Mouse (Mus musculus) megakaryocyte, embryonic 14.5 days (primary cell): ENCODE measurements around the gene Cyct. TPM values are rescaled to one million over a fixed set of nuclear protein-coding genes. Genes with fewer than 3 reads are reported as not detected.

Source experiments
- H3K27me3 ChIP-seq: replicated peaks from 2 replicates; pipeline ENCODE3; 2012; ENCODE audit warnings: inconsistent platforms
- H3K36me3 ChIP-seq: replicated peaks from 2 replicates; pipeline ENCODE3; 2012; ENCODE audit warnings: low read length, inconsistent platforms, mixed read lengths
- H3K4me1 ChIP-seq: 2 replicates; pipeline ENCODE4 v1.6.1; 2012; ENCODE audit warnings: inconsistent platforms
- H3K4me3 ChIP-seq: replicated peaks from 2 replicates; pipeline ENCODE3; 2012; ENCODE audit warnings: moderate library complexity, mild to moderate bottlenecking, inconsistent platforms
- H3K9me3 ChIP-seq: 2 replicates; pipeline ENCODE4 v1.6.1; 2012; ENCODE audit warnings: inconsistent platforms
- FLI1 ChIP-seq: IDR thresholded peaks from 2 replicates; pipeline ENCODE4 v1.6.1; 2012; ENCODE audit warnings: low read length, inconsistent platforms, mixed read lengths
- GATA1 ChIP-seq: IDR thresholded peaks from 3 replicates; pipeline ENCODE4 v1.6.1; 2012; ENCODE audit warnings: mixed read lengths, low read length, inconsistent platforms, borderline replicate concordance
- polyA plus RNA-seq: library from polyadenylated mRNA; stranded (reverse); fragments of >175 nt; gene quantifications from 2 replicates; pipeline ENCODE4 v1.2.3, GENCODE M21; 2012; ENCODE audit warnings: low replicate concordance; ENCODE audit not compliant: insufficient read depth

The Cyct gene
- polyA plus RNA-seq, result not detected in 2 replicates

DNA sequence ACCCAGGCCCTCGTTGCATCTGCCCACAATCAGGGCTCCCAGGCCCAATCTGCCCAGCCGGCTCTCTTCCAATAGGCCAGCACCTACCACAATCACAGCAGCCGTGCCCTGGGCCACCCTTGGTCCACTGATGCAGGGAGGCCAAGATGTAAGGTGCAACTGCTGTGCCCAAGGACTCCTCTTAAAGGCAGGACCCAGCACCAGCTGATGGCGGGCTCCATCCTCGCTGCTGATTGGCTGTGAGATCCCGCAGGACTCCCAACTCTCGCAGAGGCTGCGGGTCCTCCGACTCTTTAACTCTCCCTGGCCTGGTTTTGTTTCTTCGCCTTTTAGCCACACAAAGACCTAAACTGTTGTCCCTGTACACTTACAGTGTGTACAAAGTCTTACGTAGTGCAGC lies at the start of gene Cyct:
TSS of gene Cyct (minus strand) at position 225 of the 400 bp plus-strand sequence.
- H3K4me3 ChIP-seq, result peak within 1 kb of the TSS; percentile 23
- no peaks in the 10 kb centered on the region for H3K36me3 ChIP-seq
- no peaks in the 10 kb centered on the region for H3K4me1 ChIP-seq
- H3K9me3 ChIP-seq, result no peaks in the 10 kb centered on the region
- H3K27me3 ChIP-seq, result no peaks in the 10 kb centered on the region
- TF ChIP-seq GATA1 (no peak), FLI1 (no peak)

DNA sequence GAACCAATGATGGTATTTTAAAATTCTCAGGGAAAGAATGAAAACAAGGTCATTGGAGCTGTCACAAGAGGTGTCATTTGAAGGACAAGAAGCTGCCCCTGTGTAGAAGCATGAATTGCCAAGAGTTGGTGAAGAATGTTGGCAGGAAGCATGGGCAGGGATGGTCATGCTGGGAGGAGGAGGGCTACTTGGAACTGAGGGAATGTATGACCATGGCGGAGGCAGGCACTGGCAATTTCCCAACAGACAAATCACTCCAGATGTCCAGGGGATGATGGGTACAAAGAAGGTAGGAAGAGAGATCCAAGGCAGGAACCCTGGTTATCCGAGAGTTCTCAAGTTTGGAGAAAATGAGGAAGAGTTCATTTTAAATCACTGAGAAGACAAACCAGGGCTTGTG lies 49.7 kb upstream of the Cyct start:
- TF ChIP-seq GATA1 (no peak), FLI1 (no peak)
- peaks cover 54% of the 10 kb centered on the region for H3K27me3 ChIP-seq
- no peaks in the 10 kb centered on the region for H3K36me3 ChIP-seq
- H3K4me1 ChIP-seq, result peaks cover 18% of the 10 kb centered on the region
- H3K9me3 ChIP-seq, result no peaks in the 10 kb centered on the region
- no peak overlapping the region for H3K4me3 ChIP-seq

DNA sequence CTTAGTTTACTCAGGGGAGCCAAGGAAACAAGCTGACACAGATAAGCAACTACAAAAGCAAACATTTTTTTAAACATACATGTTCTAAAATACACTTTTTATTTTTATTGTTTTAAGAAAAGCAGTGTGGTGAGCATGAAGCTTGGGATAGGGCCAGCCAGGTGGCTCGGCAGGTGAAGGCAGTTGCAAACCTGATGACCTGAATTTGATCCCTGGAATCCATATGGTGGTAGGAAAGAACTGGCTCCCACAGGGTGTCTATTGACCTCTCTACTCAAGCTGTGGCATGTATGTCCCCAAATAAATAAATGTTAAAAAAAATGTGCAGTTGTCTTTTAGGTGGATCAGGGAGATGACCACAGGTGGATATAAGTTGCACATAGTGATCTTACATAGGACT lies 49.3 kb upstream of the Cyct start:
- H3K4me1 ChIP-seq, result peaks cover 18% of the 10 kb centered on the region
- peaks cover 58% of the 10 kb centered on the region for H3K27me3 ChIP-seq
- no peaks in the 10 kb centered on the region for H3K36me3 ChIP-seq
- TF ChIP-seq FLI1 (no peak), GATA1 (no peak)
- H3K9me3 ChIP-seq, result no peaks in the 10 kb centered on the region
- no peak overlapping the region for H3K4me3 ChIP-seq

DNA sequence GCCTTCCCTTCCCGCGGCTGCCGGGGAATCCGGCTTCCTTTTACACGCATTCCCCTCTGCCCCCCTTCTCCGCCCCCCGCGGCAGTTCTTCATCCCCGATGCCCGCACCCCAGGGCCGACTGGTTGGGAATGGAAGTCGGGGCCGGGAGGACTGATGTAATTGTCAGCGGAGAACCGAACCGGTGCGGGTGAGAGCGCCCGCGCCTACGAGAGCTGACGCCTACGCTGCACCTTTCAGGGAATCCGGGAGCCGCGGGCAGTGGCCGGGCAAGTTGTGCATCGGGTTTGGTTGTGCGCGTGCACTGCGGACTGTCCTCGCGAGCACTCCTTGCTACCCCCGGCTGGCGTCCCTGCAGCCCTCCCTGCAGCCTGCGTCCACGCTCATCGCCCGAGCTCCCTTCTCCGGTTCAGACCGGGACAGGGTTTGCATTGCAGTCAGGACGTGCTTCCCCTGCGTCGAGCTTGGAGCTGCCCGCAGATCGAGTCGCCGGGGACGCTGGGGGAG lies 46.7 kb upstream of the Cyct start:
- peak overlapping the region; percentile 91 for H3K4me3 ChIP-seq
- no peaks in the 10 kb centered on the region for H3K9me3 ChIP-seq
- peaks cover 18% of the 10 kb centered on the region for H3K4me1 ChIP-seq
- peaks cover 82% of the 10 kb centered on the region for H3K27me3 ChIP-seq
- no peaks in the 10 kb centered on the region for H3K36me3 ChIP-seq
- no peak for TF ChIP-seq GATA1
- no peak for TF ChIP-seq FLI1

DNA sequence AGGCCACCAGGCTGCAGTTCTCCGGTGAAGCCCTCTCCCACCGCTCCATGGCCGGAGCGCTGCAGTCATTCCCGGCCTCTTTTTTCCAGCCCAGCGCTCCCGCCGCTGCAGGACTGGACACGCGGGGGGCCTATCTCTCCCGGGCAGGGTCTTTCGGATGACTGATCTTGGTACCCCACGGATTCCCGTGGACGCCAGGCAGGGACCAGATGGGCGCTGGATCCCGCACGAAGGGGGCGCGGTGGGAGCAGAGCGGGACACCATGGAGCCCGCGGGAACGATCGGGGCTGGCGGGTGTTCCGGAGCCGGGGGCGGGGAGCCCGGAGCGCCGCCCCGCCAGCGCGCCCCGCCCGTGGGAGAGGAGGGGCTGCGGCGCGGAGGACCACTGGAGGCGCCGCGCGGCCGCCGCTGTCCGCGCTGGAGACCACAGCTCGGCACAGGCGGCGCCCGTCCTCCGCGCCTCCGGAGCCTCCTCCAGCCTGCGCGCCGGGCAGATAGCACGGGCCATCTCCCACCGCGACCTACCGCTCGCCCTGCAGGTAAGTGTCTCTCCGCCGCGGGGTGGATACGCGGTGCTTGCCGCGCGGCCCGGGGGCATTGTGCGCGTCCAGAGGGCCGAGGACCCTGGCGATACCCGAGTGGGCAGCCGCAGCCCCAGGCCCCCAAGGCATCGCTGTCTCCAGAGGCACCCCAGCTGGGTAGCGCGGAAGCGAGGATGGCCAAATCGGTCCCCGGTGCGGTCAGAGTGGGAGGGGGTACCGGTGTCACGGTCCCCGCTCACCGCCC lies 46.1 kb upstream of the Cyct start, which contains the start of gene Osbpl6:
TSS of gene Osbpl6 (plus strand) at position 358 of the 786 bp plus-strand sequence.
- H3K27me3 ChIP-seq, result peaks cover 85% of the 10 kb centered on the region
- peaks cover 18% of the 10 kb centered on the region for H3K4me1 ChIP-seq
- H3K4me3 ChIP-seq, result peak within 1 kb of the TSS; percentile 91
- H3K9me3 ChIP-seq, result no peaks in the 10 kb centered on the region
- TF ChIP-seq FLI1 (no peak), GATA1 (no peak)
- no peaks in the 10 kb centered on the region for H3K36me3 ChIP-seq

DNA sequence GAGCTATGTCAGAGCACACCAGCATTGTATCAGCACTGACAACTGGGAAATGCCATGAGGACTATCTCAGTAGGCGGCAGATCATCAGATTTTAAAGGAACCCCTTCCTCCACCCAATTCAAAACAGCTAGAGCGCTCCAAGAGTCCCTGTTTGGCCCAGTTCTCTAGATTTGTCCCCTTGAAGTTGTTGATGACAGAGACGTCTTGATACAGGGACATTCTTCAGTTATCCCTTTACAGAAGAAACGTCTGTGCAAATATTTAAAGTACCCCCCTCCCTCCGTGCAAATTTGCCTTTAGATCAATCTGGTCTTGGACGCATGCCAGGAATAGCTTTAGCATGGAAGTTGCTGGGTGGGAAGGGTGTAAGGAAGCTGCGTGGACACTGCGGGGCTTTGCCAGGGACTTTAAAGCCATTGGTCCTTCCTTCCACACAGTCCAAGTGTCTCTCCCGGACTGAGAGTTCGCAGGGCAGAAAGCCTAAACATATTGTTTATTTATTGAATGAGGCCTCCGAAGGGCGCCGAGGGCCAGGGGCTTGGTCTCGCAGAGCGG lies 45.4 kb upstream of the Cyct start:
- Histone ChIP-seq H3K36me3 (no peaks in the 10 kb centered on the region), H3K27me3 (peaks cover 81% of the 10 kb centered on the region), H3K9me3 (no peaks in the 10 kb centered on the region), H3K4me3 (peak overlapping the region; percentile 91), H3K4me1 (peaks cover 18% of the 10 kb centered on the region)
- TF ChIP-seq FLI1 (no peak), GATA1 (no peak)

DNA sequence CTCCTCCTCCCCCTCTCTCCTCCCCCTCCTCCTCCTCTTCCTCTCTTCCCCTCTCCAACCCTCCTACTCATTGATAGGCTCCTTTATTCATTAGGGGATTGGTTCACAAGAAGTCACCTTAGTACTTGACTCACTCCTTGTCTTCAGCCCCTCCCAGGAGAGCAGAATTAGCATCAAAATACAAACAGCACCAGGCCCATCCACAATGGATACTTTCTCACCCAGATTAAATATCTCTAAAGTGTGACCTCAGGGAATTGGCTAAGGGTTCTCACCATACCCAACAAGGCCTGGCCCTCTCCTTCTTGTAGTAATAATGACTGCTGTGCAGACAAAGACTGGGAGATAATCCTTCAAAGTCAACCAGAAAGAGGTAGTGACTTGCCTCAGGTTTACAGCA lies 39.9 kb upstream of the Cyct start:
- TF ChIP-seq FLI1 (no peak), GATA1 (no peak)
- Histone ChIP-seq H3K9me3 (peaks cover 7% of the 10 kb centered on the region; the same call in 1 of the 2 replicates), H3K27me3 (peaks cover 40% of the 10 kb centered on the region), H3K4me3 (no peak overlapping the region), H3K36me3 (no peaks in the 10 kb centered on the region), H3K4me1 (no peaks in the 10 kb centered on the region)

DNA sequence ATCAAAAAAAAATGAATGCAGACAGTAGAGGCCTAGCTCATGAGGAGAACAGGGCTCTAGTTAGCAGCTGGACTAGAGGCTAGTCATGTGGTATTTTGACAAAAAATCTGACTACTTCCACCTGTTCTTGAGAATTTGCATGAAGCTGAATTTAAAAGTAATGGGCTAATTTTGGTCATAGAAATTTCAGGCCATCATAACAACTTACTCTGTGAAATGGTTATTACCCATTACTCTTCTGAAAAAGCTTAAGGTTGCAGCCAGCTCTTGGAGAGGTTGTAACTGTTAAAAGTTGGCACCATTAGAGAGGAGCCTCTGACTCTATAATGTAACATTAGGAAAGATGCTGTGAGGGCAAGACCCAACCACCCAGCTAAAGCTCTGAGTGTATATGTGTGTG lies 26.3 kb upstream of the Cyct start:
- no peaks in the 10 kb centered on the region for H3K27me3 ChIP-seq
- H3K4me1 ChIP-seq, result no peaks in the 10 kb centered on the region
- no peaks in the 10 kb centered on the region for H3K9me3 ChIP-seq
- peaks cover 32% of the 10 kb centered on the region for H3K36me3 ChIP-seq
- TF ChIP-seq GATA1 (no peak), FLI1 (no peak)
- no peak overlapping the region for H3K4me3 ChIP-seq

DNA sequence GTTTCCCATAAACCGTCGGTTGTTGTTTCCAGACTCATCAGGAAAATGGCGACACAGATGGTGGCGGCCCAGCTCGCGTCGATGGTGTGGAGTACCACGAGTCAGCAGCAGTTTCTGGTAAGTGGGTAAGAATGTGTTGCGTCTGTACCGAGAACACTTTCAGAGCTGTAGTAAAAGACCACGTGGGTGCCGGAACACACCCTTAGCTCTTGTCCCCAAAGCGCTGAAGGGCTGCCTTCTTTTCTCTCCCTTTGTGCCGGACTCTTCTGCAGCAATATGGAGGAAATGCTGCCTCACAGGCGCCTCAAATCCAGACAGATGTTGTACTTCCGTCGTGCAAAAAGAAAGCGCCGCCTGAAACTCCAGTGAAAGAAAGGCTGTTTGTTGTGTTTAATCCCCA lies 18.4 kb upstream of the Cyct start:
- H3K4me3 ChIP-seq, result no peak overlapping the region
- TF ChIP-seq FLI1 (no peak), GATA1 (no peak)
- no peaks in the 10 kb centered on the region for H3K9me3 ChIP-seq
- no peaks in the 10 kb centered on the region for H3K27me3 ChIP-seq
- no peaks in the 10 kb centered on the region for H3K4me1 ChIP-seq
- H3K36me3 ChIP-seq, result peaks cover 75% of the 10 kb centered on the region
